Mouse (Mus musculus) embryonic facial prominence, embryonic 13.5 days (tissue): ENCODE data around the gene Cdca5. TPM values are rescaled to one million over a fixed set of nuclear protein-coding genes. Genes with fewer than 3 reads are reported as not detected.
"Not testable (repeated sequence)": the region's sequence is repeated elsewhere in the genome, so short reads cannot be mapped to it uniquely, and the experiment has no call there.

Experiments used
- ATAC-seq: fragments of 200-750 bp; cut with Nextera tagmentation; 2 replicates; pipeline ENCODE4 v1.8.0; 2017; ENCODE audit warnings: low read depth; ENCODE audit not compliant: insufficient number of reproducible peaks, insufficient read depth, low FRiP score, low TSS enrichment
- H3K27ac ChIP-seq: fragments of 300-500 bp; sonication (generic); 2 replicates; pipeline ENCODE4 v1.5.1; 2015; ENCODE audit warnings: moderate library complexity, mild to moderate bottlenecking, inconsistent platforms
- H3K27me3 ChIP-seq: fragments of 300-500 bp; sonication (generic); 2 replicates; pipeline ENCODE4 v1.6.1; 2015; ENCODE audit warnings: mild to moderate bottlenecking, inconsistent platforms
- H3K36me3 ChIP-seq: fragments of 300-500 bp; sonication (generic); 2 replicates; pipeline ENCODE4 v1.6.1; 2015; ENCODE audit warnings: mild to moderate bottlenecking, inconsistent platforms
- H3K4me1 ChIP-seq: fragments of 300-500 bp; sonication (generic); 2 replicates; pipeline ENCODE4 v1.6.1; 2015; ENCODE audit warnings: inconsistent platforms
- H3K4me2 ChIP-seq: fragments of 300-500 bp; sonication (generic); 2 replicates; pipeline ENCODE4 v1.6.1; 2015; ENCODE audit warnings: moderate library complexity, mild to moderate bottlenecking, inconsistent platforms
- H3K4me3 ChIP-seq: fragments of 300-500 bp; sonication (generic); 2 replicates; pipeline ENCODE4 v1.5.1; 2015; ENCODE audit warnings: mild to moderate bottlenecking, inconsistent platforms
- H3K9ac ChIP-seq: fragments of 300-500 bp; sonication (generic); 2 replicates; pipeline ENCODE4 v1.6.1; 2015; ENCODE audit warnings: mild to moderate bottlenecking, inconsistent platforms
- H3K9me3 ChIP-seq: fragments of 300-500 bp; sonication (generic); 2 replicates; pipeline ENCODE4 v1.6.1; 2016; ENCODE audit warnings: inconsistent platforms
- WGBS: fragments of 180-500 bp; shearing (Covaris S2); methylation state at CpG from one replicate; pipeline ENCODE4 v1.1.7; 2015; ENCODE audit warnings: mixed read lengths; 5-methylcytosine and 5-hydroxymethylcytosine counted together
- polyA plus RNA-seq: library from polyadenylated mRNA; unstranded; fragments of >200 nt; fragmentation: Nextera tagmentation; extraction: Ambion mirVana; gene quantifications from 2 replicates; pipeline ENCODE4 v1.2.1, GENCODE M21; 2015

Cdca5 gene
- polyA plus RNA-seq, 1 experiment from 2014 or later: 39.6 TPM

DNA sequence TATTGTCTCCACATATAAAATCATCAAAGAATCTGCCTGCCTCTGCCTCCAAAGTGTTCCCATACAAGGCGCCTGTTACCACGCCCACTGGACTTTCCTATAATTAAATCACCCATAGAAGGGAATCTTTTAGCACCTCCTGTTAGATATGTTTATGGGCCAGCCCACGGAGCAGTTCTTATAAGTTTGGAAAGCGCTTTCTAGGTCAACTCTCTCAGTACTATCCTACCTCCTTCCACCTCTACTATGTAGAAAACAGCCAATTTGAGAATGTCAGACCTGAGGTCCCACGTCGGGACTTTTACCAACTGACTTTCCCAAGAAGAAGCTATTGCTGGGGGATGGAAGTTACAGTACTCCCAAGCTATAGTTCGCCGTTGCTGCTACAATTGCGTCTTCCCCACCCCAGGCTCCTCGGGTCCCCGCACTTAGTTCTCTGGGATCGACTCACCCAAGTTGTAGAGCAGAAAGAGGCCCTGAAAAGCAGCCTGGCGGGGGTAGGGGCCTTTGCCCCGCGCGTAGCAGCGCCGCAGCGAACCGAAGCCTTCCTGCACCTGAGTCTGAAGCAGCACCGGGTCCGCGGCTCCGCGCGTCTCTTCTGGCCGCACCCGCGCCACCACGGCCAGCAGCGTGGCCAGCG is 32.7 kb downstream of the Cdca5 start:
- WGBS: 5% methylated on average over 32 of the region's 32 CpGs
- Histone ChIP-seq H3K9ac (peak overlapping the region; percentile 91), H3K4me3 (peak overlapping the region; percentile 94), H3K27ac (peak overlapping the region; percentile 96), H3K27me3 (no peaks in the 10 kb centered on the region), H3K36me3 (peaks cover 44% of the 10 kb centered on the region), H3K4me1 (peaks cover 19% of the 10 kb centered on the region), H3K9me3 (no peaks in the 10 kb centered on the region), H3K4me2 (peak overlapping the region; percentile 89)
- ATAC-seq: no peak

DNA sequence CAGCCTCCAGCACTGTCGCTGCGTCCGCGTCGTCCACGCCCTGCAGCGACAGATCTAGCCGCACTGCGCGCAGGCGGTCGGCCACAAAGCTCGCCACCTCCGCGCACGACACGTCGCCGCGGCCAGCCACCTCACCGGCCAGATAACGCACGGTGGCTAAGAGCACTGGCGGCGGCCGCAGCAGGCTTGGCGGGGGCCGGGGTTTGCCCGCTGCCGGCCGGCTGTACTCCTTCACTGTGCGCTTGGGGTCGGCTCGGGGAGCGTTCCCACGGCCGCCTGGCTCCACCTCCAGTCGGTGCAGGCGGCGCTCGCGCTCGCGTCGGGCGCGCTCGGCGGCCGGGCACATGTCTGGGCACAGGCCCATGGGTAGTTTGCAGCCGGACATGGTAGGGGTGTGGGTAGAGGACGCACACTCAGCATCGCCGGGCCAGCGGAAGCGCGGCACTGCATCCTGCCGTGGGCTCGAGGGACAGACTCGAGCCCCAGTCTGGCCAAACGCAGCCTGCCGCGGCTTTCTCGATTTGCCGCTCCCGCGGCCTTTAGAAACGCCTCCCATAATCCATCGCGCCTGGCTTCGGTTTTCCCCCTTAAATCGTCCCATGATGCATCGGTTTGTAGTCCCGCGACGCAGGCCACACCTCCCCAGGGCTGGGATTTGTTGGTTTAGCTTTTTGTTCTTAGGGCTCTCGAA is 33.3 kb downstream of the Cdca5 start, which contains the start of gene Sac3d1:
Gene Sac3d1, minus strand, starts transcription at position 665 of the 691 bp plus-strand sequence.
- peak within 1 kb of the TSS; percentile 91 for H3K9ac ChIP-seq

DNA sequence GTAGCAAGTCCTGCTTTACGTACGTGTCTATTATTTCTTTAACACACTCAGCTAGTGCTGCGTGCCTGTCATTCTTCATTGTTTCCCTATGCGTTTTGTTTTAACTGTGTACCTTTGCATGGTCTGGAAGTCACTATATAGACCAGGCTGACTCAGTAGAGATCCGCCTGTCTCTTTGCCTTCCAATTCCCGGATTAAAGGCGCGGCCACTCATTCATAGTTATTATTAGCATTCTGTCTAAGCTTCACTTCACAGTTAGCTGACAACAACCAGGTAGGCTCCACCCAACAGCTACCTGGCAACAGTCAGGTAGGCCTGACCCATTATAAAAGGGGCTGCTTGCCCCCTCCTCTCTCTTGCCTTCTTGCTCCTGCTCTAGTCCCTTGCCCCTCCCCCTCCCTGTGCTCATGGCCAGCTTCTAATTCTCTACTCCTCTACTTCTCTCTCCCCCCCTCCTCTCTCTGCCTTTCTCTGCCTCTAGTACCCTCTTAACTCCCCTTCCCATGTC is 33.9 kb downstream of the Cdca5 start:
- peak overlapping the region; percentile 96 for H3K27ac ChIP-seq
- ATAC-seq: peak; percentile 17; the same call in 1 of the 2 replicates
- H3K9ac ChIP-seq: peak overlapping the region; percentile 91
- peaks cover 24% of the 10 kb centered on the region for H3K4me1 ChIP-seq
- no peaks in the 10 kb centered on the region for H3K27me3 ChIP-seq
- no peaks in the 10 kb centered on the region for H3K9me3 ChIP-seq
- H3K36me3 ChIP-seq: peaks cover 40% of the 10 kb centered on the region
- H3K4me3 ChIP-seq: peak overlapping the region; percentile 94
- H3K4me2 ChIP-seq: peak overlapping the region; percentile 89
- WGBS: under 1% methylated on average over 8 of the region's 8 CpGs

More for the DNA sequence above, 33.3 kb downstream of the Cdca5 start, which contains the start of gene Sac3d1:
- Histone ChIP-seq H3K4me1 (peaks cover 19% of the 10 kb centered on the region), H3K4me2 (peak within 1 kb of the TSS; percentile 89), H3K27ac (peak within 1 kb of the TSS; percentile 96), H3K27me3 (no peaks in the 10 kb centered on the region), H3K4me3 (peak within 1 kb of the TSS; percentile 94), H3K36me3 (peaks cover 43% of the 10 kb centered on the region), H3K9me3 (no peaks in the 10 kb centered on the region)
- peak; percentile 76 for ATAC-seq
- under 1% methylated on average over 77 of the region's 77 CpGs for WGBS

DNA sequence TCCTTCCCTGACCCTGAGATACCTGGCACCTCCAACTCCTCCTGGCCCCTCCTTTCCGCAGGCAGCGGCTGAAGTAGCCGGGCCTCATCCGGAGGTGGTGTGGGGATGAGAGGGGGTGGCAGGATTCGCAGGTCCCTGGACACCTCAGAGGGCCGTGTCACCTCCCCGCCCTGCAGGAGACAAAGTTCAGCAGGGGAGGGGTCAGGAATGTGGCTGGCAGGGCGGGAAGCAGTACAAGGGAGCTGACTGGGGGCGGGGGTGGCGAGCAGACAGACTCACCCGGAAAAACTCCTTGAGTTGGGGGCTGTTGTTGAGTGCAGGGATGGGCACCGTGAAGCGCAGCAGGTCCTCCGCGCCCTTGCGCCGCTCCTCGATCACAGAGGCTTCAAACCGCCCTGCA is 37.0 kb downstream of the Cdca5 start:
- Histone ChIP-seq H3K9ac (0 out of 2 replicates have a peak overlapping the region, but pooled peaks have one; percentile 27), H3K27me3 (no peaks in the 10 kb centered on the region), H3K27ac (no peak overlapping the region), H3K9me3 (no peaks in the 10 kb centered on the region), H3K4me1 (peaks cover 21% of the 10 kb centered on the region), H3K36me3 (peaks cover 16% of the 10 kb centered on the region), H3K4me2 (no peak overlapping the region; the same call in 1 of the 2 replicates), H3K4me3 (no peak overlapping the region)
- ATAC-seq: no peak
- WGBS: 39% methylated on average over 19 of the region's 19 CpGs

DNA sequence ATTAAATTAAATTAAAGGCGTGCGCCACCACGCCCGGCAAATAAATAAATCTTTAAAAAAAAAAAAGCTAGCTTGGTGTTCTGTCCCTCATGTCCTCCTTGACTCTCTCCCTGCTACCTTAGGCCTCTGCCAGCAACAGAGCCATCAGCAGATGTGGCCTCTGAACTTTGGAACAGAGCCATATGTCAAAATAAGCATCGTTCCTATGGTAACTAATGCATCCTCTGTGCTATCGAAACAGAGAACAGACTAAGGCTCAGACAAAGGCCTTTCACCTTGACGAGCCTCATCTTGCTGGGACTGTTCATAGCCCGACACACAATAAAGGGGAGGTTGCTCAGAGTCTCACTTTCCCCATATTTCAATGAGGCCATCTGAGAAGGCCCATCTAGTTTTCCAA is 38.5 kb downstream of the Cdca5 start:
- Histone ChIP-seq H3K4me3 (no peak overlapping the region), H3K4me1 (peaks cover 18% of the 10 kb centered on the region), H3K9me3 (no peaks in the 10 kb centered on the region), H3K27ac (no peak overlapping the region), H3K9ac (no peak overlapping the region), H3K36me3 (peaks cover 16% of the 10 kb centered on the region), H3K27me3 (no peaks in the 10 kb centered on the region), H3K4me2 (no peak overlapping the region)
- no peak for ATAC-seq
- 49% methylated on average over 8 of the region's 8 CpGs for WGBS

DNA sequence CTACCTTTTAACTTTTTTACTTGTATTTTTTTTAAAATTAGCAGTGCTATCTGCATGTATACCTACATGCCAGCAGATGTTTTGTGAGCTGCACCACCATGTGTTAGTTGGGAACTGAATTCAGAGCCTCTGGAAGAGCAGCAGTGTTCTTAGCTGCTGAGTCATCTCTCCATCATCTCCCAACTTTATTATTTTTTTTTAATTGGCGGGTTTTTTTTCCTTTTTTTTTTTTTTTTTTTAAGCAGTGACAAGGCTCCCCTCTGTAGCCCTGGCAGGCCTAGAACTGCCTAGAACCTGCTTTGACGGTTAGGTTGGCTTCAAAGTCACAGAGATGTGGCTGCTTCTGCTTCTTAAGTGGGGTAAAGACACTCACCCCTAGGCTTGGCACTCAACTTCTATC is 40.1 kb downstream of the Cdca5 start:
- WGBS: 68% methylated on average over 2 of the region's 2 CpGs

DNA sequence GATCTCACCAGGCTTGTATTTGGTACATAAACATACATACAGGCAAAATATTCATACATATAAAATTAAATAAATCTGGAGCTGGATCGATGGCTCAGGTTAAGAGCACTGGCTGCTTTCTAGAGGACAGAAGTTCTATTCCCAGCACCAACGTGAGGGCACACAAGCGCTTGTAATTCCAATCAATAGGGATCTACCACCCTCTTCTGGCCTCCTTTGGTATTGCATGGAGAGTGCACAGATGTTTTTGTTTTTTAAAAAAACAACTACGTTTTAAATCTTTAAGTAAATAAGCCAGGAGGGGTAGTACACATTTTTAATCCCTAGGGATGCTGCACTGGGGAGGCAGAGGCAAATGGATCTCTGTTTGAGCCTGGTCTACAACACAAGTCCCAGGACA is 41.5 kb downstream of the Cdca5 start:
- Histone ChIP-seq H3K36me3 (peaks cover 12% of the 10 kb centered on the region), H3K4me2 (no peak overlapping the region), H3K9me3 (no peaks in the 10 kb centered on the region), H3K9ac (no peak overlapping the region), H3K27me3 (no peaks in the 10 kb centered on the region), H3K4me1 (peaks cover 16% of the 10 kb centered on the region), H3K27ac (no peak overlapping the region), H3K4me3 (no peak overlapping the region)
- 21% methylated on average over 4 of the region's 4 CpGs for WGBS
- no peak for ATAC-seq

More for the DNA sequence above, 40.1 kb downstream of the Cdca5 start:
- H3K9me3 ChIP-seq: no peaks in the 10 kb centered on the region
- H3K4me2 ChIP-seq: no peak overlapping the region
- H3K27ac ChIP-seq: no peak overlapping the region
- no peak overlapping the region for H3K9ac ChIP-seq
- H3K27me3 ChIP-seq: no peaks in the 10 kb centered on the region
- peaks cover 16% of the 10 kb centered on the region for H3K36me3 ChIP-seq
- no peak for ATAC-seq
- no peak overlapping the region for H3K4me3 ChIP-seq
- H3K4me1 ChIP-seq: peaks cover 16% of the 10 kb centered on the region

DNA sequence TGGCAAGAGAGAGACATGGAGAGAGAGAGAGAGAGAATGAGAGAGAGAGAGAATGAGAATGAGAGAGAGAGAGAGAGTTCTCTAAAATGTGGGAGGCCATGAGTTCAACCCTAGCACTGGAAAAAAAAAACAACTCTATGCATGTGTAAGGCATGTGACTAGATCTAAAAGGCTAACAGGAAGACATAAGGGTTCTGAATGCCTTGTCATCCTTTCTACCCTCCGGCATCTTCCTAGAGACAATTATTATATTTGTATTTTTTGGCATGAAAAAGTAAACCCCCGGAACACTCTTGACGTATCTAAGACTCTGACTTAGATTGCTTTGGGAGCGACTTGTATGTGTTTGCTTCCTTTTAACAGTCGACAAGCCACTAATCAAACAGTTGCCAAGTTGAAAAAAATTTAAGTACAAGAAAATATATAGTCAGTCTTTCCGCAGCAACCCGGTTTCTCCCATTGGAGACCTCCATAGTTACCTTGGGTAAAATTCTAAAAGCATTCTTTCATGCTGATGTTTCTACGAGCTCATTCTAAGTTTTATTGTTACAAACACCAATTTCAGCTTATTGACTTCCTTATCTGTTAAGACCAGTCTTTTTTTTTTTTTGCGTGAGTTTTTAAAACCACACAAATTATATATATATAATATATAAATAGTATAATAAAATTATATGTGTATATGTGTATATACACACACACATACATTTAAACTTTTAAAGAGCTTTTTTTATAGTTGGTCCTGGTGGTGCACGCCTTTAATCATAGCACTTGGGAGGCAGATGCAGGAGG is 42.2 kb downstream of the Cdca5 start:
- no peaks in the 10 kb centered on the region for H3K9me3 ChIP-seq
- H3K27me3 ChIP-seq: no peaks in the 10 kb centered on the region
- peak overlapping the region; percentile 61 for H3K4me2 ChIP-seq
- H3K4me3 ChIP-seq: peak overlapping the region; percentile 59
- H3K27ac ChIP-seq: peak overlapping the region; percentile 94
- H3K36me3 ChIP-seq: peaks cover 9% of the 10 kb centered on the region; the same call in 1 of the 2 replicates
- 73% methylated on average over 10 of the region's 10 CpGs for WGBS
- H3K4me1 ChIP-seq: peaks cover 16% of the 10 kb centered on the region
- peak overlapping the region; percentile 74; the same call in 1 of the 2 replicates for H3K9ac ChIP-seq
- no peak for ATAC-seq

DNA sequence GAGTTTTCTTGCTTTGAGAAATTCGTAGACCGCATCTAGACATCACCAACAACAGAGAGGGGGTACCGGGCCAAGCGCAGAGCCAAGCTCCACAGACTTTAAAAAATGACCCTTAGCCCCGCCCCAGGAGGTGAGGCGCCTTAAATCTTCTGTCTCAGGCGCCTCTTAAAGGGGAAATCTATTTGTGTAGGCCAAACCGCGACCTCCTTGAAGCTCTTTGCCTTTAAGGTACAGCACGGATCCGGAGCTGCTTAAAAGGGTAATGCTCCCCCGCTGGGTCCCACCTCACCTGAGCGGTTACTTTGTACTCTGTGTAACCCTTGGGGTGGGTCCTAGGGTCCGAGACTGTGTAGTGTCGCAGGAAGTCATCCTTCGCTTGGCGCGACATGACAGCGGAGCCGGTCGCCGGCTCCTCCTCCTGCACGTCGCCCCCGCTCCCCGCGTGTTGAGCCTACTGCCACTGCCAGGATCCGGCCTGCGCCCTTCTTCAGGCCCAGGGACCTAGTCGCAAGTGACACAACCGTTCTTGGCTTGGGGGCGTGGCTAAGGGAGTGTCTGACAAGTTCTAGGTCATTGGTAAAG is 43.1 kb downstream of the Cdca5 start, which contains the start of gene Snx15:
Gene Snx15, minus strand, starts transcription at position 545 of the 582 bp plus-strand sequence.
- under 1% methylated on average over 32 of the region's 32 CpGs for WGBS
- H3K27ac ChIP-seq: peak within 1 kb of the TSS; percentile 94
- H3K36me3 ChIP-seq: peaks cover 4% of the 10 kb centered on the region; the same call in 1 of the 2 replicates
- H3K9me3 ChIP-seq: no peaks in the 10 kb centered on the region
- H3K4me3 ChIP-seq: peak within 1 kb of the TSS; percentile 59
- peak within 1 kb of the TSS; percentile 61 for H3K4me2 ChIP-seq
- no peaks in the 10 kb centered on the region for H3K27me3 ChIP-seq
- H3K9ac ChIP-seq: peak within 1 kb of the TSS; percentile 74
- peak; percentile 90 for ATAC-seq
- peaks cover 16% of the 10 kb centered on the region for H3K4me1 ChIP-seq

DNA sequence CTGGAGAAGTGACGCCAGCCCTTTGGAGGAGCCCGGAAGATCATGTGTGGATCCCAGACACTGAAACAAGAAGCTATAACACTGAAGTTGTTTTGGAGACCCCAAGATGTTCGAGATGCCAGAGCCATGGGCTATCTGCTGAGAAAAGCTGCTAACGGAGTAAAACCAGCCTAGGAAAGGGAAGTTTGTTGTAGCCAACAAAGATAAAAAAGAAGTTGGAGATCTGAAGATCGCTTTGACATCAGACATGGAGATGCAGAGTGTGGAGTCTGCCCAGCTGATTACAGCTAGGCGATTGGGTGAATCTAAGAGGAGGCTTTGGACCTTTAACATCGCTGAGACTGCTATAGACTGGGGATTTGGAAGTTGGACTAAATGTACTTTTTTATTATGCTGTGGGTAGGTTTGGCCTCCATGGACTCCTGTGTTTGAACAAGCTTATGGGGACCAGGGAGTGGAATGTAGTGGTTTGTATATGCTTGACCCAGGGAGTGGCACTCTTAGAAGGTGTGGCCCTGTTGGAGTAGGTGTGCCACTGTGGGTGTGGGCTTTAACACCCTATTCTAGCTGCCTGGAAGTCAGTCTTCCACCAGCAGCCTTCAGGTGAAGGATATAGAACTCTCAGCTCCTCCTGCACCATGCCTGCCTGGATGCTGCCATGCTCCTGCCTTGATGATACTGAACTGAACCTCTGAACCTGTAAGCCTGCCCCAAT is 45.8 kb downstream of the Cdca5 start:
- not testable (repeated sequence) for H3K4me2 ChIP-seq, H3K27ac ChIP-seq, H3K27me3 ChIP-seq, H3K4me1 ChIP-seq, H3K9me3 ChIP-seq, H3K9ac ChIP-seq, ATAC-seq, H3K4me3 ChIP-seq
- peaks cover 15% of the 10 kb centered on the region for H3K36me3 ChIP-seq
- 81% methylated on average over 7 of the region's 7 CpGs for WGBS
